Mouse (Mus musculus): Measurements from ENCODE around the gene Notch4.
A peak's percentile ranks its signal among the peaks of the same experiment; 100 is the strongest.

Gene Notch4

DNA sequence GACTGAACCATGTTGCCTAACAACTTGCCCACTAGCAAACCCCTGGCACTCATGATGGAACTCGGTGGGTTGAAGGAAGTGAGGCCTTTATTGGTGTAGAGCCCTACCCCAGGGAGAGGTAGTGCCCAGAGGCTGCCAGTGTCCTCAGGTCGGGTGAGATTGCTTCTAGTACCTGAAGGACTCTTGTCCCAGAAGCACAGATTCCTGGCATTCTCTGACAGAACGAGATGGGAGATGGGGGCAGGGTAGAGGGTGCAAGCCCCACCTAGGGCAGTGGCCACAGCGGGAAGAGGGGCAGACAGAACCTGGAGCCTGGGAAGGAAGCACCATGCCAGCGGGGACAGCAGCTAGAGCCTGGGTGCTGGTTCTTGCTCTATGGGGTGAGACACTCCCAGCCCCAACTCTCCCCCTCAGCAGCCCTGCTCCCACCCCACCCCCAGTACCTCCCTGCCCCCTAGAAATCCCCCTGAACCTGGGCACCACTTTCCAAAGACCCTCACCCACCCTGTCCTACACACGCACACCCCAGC, 33.6 kb downstream of the Notch4 start, which contains the start of gene Ager:
TSS of gene Ager (plus strand) at position 297 of the 530 bp plus-strand sequence.
- DNase-seq: no peak

DNA sequence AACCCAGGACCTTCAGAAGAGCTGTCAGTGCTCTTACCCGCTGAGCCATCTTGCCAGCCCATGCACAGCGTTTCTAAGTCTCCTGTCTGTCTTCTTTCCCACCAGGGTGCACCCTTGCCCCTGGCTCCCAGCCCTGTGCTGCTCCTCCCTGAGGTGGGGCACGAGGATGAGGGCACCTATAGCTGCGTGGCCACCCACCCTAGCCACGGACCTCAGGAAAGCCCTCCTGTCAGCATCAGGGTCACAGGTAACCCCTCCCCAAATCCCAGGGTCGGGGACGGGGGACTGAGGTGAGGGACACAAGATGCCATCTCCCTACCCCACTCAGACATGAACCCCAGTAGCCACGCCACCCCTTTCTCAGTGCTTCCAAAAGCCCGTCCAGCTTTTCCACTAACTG, 35.8 kb downstream of the Notch4 start:
- DNase-seq: no peak

DNA sequence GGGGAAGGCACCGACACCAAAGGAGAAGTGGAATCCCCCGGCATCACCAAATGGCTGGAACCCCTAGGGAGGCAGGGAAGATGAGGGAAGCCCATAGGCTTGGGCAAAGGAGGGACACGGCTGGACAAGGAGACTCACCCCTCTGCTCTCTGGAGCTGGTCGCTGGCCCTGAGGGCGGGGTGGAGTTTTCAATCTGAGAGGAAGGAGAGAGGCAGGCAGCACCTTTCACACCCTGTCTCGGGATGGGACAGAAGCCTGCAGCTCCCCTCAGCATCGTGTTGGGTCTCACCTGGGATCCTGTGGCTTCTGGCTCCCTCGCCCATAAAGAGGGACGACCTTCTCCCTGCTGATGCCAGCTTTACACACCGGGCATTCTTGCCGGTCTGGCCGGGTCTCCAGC, 37.7 kb downstream of the Notch4 start:
- no peak for DNase-seq

DNA sequence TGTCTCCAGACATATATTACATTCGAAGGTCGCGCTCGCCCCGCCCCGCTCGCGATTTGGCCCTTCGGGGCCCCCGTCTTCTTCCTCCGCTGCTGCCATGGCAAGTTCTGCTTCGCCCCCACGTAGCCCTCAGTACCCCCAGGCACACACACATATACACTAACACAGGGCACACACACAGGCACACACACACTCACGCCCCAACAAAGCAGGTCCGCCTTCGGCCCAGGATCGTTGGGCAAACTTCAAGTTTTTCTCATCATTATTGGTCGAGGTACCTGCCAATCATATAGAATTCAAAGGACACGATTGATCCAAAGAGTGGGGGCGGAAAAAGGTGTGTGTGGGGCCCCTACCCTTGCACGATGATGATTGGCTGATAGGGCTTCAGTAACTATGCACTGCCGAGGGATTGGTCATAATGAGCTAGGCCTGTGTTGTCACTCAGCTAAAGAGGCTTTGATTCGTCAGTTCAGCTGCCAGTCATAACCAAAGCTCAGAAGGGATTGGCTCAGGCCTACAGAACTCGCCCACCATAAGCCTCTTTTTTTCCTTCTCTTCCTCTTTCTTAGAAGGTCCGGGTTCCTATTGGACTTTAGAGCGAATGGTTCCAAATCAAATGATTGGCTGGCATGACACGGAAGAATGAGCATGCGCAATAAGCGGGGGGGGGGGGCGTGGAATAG, 39.5 kb downstream of the Notch4 start, which contains the start of gene Rnf5:
TSS of gene Rnf5 (minus strand) at position 316 of the 686 bp plus-strand sequence.
- peak; percentile 87 to 93 for DNase-seq

DNA sequence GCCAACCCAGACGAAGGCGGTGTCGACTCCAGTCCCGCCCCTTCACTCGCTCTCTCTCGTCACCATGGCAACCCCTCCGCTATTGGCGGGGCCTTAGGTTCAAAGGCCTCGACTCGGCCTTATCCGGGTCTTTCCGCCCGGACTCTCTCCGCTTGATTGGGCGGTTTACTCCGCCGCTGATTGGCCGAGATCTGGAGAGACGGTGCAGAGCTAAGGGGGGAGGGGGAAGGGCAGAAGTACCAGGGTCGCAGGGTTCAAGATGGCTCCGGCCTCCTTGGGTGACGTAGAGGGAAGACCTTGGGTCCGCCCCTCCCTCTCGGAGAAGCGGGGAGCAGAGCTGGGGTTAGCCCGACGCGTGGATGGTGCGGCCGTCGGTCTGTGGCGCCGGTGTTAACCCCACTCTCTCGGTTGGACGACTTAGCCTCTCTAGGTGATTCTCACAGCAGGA, 40.0 kb downstream of the Notch4 start, which contains the start of gene Agpat1:
TSS of gene Agpat1 (plus strand) at position 202 of the 448 bp plus-strand sequence.
- DNase-seq: peak; percentile 91 to 97

DNA sequence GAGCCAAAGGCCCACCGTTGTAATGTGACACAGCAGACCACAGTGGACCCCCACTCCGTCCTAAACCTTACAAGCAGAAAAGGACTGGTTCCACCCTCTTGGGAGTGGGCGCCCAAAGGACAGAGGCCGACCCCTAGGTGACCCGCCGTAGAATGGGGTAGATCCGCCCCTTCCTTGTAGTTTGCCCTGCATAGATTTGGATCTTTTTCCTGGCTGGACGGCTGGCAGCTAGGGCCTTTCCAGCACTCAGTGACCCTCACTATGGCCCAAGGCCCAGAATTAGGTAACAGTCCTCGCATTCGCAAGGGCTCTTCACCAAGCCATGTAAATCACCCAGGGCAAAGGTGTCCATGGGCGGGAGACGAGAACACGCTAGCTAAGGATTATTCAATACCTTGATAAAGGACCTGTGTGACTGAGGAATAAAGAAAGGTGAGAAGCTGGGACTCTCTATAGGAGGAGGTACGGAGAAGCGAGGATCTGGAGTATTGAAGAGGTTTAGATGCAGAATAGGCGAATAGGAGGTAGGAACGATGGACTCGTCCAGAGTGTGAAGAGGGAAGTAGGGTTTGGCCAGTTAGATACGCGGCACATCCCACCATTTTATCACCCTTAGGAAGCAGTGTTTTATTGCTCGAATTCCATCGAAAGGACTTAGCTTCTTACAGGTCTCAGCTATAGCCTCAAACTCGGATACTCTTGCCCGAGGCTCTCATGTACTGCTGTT, 40.6 kb downstream of the Notch4 start:
- DNase-seq: no peak

DNA sequence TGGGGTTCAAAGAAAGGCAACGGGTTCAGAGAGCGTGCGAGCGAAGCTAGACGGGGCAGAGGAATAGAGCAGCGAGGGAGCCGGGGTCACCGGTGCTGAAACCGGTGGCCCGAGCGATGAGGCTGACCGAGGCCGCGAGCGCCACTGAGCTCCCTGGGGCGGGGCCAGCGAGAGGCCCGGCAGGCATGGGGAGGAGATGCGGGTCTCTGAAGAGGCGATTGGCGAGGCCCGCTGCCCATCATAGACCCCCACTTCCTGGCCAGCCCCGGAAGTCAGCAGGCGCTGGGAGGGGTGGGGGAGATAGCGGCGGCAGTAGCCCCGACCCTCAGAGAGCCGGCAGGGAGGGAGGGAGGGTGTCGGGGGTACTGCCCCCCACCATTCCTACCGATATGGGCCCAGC, 41.5 kb downstream of the Notch4 start:
- peak; percentile 92 to 96 for DNase-seq

DNA sequence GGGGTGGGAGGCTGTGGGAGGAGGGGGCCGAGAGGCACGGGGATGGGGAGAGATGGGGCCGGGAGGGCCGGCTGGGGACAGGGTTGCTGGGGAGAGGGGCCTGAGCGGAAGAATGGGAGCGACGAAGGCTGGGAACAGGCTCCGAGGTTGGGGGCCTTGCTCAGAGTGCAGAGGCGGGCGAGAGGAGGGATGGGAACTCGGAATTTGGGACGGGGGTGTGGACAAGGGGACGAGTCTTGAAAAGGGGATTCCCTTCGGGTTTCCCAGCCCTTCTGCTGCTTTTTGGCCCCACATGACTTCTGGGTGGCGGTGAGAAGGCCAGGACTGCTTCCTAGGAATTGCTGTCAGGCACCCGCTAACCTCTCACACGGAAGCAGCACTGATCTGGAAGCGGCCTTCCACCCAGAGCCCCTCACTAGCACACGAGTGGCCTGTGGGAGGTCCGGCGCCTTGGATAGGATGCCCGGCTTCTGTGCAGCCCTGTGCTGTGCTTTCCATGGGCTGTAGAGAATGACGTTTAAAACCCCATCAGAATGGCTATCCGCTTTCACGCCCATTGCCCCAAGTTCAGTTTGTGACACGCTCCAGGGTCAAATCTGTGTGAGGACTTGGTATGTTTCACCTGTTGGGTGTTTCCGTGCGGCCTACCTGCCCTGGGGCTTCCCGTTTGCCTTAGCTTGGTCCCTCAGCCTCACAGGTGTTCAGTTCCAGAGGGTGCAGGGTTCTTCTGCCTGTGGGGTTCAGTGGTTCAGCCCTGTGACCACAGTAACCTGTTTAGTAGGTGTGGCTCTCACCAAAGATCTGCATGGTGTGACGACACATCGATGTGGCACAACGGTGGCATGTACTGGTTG, 42.3 kb downstream of the Notch4 start:
- DNase-seq: no peak

DNA sequence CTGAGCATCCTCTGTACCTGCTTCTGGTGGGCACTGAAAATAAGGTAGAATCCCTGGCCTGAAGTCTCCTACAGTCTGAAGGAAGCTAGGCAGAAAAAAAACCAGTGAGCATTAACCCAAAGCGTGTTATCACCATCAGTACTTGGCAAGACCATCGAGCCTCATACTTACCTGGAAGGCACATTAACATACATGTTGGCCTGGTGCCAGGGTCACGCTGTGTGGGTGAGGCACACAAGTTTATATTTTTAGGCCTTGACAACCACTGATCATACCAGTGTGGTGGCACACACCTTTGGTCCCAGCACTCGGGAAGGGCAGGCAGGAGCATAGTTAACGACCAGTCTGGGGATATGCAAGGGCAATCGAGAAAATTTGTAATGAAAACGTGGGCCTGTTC, 43.9 kb downstream of the Notch4 start:
- no peak for DNase-seq

DNA sequence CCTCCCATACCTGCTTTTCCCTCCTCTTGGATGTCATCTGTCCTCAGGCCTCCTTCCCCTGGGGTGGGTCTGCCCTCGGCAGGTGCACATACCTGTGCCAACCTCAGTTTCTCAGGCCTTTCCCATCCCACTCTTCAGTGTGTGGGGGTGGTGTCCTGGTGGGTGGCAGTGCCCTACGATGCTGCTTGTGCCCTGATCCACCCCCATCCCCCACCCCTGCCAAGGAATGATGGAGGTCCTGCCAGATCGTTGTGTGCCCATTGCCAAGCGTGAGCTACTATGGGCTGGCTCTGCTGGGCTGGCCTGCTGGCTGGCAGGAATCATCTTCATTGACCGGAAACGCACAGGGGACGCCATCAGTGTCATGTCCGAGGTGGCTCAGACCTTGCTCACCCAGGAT, 47.0 kb downstream of the Notch4 start:
- no peak for DNase-seq

DNA sequence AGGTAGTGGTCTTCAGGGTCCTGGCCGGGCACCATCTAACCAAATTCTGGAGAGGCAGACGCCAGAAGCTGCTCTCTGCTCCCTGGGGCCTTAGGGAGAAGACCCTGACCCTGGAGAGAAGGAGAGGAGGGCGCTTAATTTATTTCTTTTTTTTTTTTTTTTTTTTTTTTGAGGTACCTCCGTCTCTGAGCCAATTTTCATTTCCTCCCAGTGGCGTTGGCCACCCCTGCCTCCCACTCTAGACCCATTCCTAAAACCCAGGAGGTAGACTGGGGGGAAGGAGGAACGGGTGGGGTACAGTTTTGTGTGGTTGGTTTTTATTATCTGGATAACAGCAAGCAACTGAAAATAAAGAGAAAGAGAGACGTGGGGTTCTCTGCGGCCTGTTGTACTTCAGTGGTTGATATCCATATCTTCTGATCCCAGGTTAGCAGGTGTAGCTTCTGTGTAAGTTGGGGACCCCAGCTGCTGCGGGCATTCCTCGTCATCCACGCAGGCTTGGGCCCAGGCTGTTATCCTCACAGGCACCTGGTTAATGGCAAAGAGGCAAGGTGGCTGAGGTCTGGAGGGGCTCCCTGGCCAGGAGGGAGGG, 49.1 kb downstream of the Notch4 start:
- no peak for DNase-seq

DNA sequence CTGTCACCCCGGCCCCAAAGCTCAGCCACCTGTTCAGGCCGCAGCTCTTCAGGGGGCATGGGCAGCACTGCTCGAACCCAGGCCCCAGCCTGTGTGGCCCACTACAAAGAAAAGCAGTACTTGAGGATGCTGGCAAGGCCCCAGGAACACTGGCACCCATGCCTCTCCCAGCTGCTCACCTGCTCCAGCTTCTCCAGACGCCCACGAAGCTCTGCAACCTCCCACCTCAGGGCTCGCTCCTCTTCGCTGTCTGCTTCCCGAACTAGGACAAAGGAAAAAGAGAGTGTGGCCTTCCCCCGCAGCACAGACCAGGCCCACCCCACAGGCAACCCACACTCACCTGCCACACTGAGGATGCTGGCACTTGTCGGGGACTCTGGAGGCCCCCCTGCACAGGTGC, 49.8 kb downstream of the Notch4 start:
- DNase-seq: no peak

DNA sequence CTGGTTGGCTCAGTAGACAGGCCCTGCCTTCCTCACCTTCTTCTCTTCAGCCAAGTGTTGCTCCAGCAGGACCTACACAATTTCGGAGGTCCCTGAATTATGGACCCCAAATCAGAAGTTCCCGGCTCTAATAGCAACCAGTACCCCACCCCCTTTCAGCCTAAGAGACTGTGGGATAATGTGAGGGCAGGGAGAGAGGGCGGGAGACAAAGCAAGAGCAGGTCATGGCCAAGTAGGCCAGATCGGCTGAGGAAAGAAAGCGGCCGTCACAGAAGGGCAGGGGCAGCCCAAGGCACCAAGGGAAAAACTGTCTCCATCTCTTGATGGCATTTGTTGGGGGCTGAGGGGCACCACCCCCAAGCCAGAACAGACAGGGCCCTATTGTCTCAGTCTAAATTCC, 51.8 kb downstream of the Notch4 start, which contains the start of gene Egfl8:
TSS of gene Egfl8 (minus strand) at position 101 of the 400 bp plus-strand sequence.
- no peak for DNase-seq

DNA sequence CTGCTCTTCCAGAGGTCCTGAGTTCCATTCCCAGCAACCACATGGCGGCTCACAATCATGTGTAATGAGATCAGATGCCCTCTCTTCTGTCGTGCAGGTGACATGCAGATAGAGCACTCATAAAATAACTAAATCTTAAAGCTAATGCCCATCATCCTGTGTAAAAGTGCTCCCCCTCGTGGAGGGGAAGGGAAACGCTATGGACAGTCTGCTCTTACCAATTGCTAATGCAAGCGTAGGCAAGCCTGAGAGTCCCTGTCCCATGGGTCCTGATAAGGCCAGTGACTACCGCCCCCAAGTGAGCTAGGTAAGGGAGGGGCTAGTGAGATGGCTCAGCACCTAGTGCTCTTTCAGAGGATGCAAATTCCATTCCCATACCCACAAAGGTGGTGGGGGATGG, 54.9 kb downstream of the Notch4 start:
- peak; percentile 63 to 80 for DNase-seq

DNA sequence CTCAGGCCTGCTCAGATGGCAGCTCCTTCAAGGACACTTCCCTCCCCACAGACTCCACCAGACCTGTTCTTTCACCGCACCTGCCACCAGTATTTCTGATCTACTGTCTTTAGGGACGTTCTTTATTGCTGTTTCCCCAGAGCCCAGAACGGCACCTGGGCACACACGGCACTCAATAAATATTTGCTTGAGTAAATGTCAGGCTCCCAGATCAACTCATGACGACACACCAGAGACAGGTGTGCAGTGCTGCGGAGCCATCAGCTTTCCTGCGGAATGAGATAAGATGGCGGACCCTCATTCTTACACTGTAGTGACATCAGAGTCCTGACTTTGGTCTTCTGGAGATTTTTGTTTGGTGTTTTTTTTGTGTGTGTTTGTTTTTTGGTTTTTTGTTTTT, 56.9 kb downstream of the Notch4 start:
- no peak for DNase-seq

DNA sequence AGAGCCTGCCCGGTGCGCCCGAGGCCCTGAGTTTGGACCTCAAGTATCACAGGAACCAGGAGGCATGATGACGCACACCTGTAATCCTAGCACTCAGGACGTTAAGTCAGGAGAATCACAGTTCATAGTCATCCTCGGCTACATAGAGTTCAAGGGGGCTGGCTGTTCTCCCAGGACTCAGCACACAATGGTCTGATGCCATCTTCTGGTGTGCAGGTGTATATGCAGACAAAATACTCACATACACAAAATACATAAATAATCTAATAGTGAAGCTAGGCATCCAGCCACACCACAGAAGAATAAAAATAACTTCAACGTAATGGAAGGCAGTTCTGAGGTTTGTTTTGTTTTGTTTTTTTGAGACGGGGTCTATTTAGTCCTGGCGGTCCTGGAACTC, 59.1 kb downstream of the Notch4 start:
- DNase-seq: no peak

DNA sequence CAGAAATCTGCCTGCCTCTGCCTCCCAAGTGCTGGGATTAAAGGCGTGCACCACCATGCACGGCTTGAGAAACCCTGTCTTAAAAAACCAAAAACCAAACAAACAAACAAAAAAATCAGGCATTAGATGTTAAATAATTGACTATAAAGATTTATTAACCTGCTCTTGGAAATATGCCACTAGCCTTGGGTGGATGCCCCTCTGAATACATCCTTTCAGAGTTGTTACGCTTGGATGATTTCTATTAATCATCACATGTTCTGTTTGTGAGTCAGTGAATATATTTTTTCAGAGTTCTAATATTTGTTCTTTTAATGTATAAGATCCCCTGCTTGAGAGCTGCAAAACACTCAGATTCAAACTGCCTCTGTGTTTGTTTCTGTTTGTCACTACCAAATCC, 60.9 kb downstream of the Notch4 start:
- DNase-seq: no peak

DNA sequence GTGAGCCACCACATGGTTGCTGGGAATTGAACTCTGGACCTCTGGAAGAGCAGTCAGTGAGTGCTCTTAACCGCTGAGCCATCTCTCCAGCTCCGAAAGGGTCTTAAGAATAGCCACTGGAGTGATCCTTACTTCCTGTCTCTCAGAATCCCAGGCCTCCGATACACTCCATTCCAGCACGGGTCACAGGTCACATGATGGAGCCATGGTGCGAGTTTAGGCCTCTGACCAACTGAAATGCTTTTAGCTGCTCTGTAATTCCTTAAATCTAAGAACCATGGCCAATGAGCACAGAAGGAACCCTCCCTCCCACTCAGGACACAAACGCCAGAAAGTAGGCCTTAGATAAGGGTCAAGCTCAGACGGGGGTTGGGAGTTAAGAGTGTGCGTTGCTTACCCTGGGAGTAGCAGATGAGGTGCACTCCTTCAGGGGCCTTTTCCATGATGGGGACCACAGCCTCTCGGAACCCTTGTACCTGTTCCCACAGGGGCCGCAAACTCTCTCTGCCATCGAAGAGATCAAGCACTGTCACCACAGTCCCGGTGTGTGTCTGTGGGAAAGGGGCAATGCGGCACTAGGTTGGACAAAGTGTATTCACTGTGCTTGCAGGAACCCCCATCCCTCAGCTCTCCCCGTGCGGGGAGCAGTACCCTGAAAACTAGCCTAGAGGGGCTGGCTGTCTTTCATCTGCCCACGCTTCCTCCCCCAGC, 62.1 kb downstream of the Notch4 start:
- no peak for DNase-seq

DNA sequence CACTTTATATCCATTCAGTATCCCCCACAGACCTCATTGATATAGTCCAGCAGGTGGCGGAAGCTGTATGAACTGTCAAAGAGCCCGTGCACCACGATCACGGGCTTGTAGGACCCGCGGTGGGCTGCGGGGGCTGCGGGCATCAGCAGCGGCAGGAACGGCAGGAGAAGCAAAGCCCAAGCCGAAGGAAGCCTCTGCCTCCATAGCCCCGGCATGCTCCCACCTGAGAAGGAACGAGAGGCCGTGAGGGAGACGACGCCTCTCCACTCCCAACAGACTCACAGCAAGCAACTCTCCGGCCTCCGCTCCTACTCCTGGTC, 62.7 kb downstream of the Notch4 start:
- peak in 1 of 2 experiments; percentile 37 for DNase-seq

DNA sequence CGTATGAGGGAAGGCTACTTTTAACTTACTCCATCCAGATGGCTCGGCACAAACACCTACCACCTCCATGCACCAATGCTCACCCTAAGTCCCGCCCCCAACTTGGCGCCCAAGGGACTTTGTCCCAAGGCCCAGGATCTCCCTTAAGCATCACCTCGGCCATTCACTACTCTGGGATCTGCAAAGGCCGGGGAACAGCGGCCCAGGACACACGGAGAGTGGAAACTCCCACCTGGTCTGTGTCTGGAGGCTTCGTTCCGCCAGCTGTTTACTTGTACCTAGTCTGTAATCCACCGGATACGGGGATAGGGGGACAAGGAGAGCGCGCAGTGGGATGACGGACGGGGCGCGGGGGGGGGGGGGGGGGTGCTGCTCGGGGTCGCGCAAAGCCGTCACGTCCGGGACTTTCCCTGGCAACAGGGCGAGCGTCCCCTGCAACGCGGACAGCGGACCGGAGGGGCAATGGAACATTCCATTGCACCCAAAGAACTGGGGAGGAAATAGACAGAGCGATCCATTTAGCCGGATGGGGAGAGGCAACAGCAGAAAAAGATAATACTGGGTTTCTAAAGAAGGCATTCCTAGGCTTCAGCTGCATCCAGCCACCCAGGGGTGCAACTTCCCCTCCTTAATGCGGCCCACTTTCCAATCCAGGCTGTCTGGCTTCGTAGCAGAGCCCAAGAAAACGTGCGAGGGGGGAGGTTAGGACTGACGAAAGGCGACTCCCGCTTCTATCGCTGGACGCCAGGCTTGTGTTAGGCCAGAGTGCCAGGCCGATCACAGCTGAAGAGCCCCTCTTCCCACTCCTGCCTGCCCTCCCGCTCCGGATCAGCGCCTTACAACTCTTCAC, 63.2 kb downstream of the Notch4 start:
- DNase-seq: peak in 1 of 2 experiments; percentile 59
